ENCODE assay signal across 25 mouse cellular contexts in the genomic region with DNA sequence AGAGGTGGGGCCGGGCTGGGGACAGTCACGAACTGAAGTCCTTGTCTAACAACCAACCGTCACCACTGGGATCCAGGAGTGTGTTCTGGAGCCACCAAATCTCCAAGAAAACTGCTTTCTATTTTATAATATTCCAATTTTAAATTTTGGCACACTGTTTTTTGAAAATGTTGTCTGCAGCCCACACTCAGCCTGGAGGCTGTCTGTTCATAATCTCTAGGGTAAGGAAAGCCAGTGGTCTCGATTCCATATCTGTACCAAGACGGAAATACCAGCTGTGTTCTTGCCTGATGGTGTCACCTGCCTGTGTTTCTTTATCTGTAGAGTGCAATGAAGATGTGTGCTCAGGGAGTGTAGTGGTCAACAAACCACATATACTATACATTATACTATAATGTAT. TPM values are rescaled to one million over a fixed set of nuclear protein-coding genes. Genes with fewer than 3 reads are reported as not detected.
"Had no signal": no experiment of that assay in that cellular context is flagged by ENCODE, and none has a peak within 500 bp of the region (broad histone marks: within the 10 kb centered on the region; RNA-seq: fewer than 3 reads in every experiment).

No protein-coding gene starts in this region.

- H3K27ac ChIP-seq: heart, adult 2 months; heart, embryonic 13.5 days; heart, embryonic 15.5 days; hindbrain, embryonic 13.5 days; hindbrain, embryonic 15.5 days; hindbrain, postnatal 0 days; kidney, embryonic 15.5 days; kidney, postnatal 0 days; limb, embryonic 13.5 days; limb, embryonic 15.5 days; liver, embryonic 12.5 days; liver, embryonic 14.5 days had no signal

- H3K4me3 ChIP-seq: heart, adult 2 months; heart, embryonic 13.5 days; heart, embryonic 15.5 days; hindbrain, embryonic 13.5 days; hindbrain, embryonic 15.5 days; kidney, embryonic 15.5 days; limb, embryonic 13.5 days; limb, embryonic 15.5 days; liver, embryonic 12.5 days had no signal

- DNase-seq: forebrain, postnatal 0 days; gastrocnemius, postnatal 14 days; gastrocnemius, postnatal 36 days; heart, adult 2 months; heart, postnatal 14 days; heart, postnatal 36 days; kidney, adult 11 months; kidney, adult 2 months; kidney, adult 9 months; kidney, postnatal 14 days; kidney, postnatal 36 days; left cerebral cortex, postnatal 4 days had no signal

RNA-seq across cellular contexts. Expression of a gene that starts 23.6 kb away (rescaled TPM):
- total RNA-seq: heart, adult 2 months; hematopoietic stem cell, adult 5-6 weeks; liver, adult 2 months had no signal
